Mouse (Mus musculus) midbrain, embryonic 16.5 days (tissue): ENCODE measurements around the gene Socs2. TPM values are rescaled to one million over a fixed set of nuclear protein-coding genes. Genes with fewer than 3 reads are reported as not detected.

Experiments
- ATAC-seq: fragments of 200-750 bp; cut with Nextera tagmentation; 2 replicates; pipeline ENCODE4 v1.8.0; 2017; ENCODE audit warnings: moderate TSS enrichment
- H3K27ac ChIP-seq: fragments of 300-500 bp; sonication (generic); 2 replicates; pipeline ENCODE4 v1.5.1; 2014; ENCODE audit warnings: mild to moderate bottlenecking, low read length, mixed read lengths
- H3K27me3 ChIP-seq: fragments of 300-500 bp; sonication (generic); 2 replicates; pipeline ENCODE4 v1.6.1; 2014; ENCODE audit warnings: low read depth, low read length, mixed read lengths; ENCODE audit not compliant: control insufficient read depth, insufficient read depth
- H3K36me3 ChIP-seq: fragments of 300-500 bp; sonication (generic); 2 replicates; pipeline ENCODE4 v1.6.1; 2014; ENCODE audit warnings: mild to moderate bottlenecking, low read length, moderate library complexity, mixed read lengths; ENCODE audit not compliant: control insufficient read depth, insufficient read depth
- H3K4me1 ChIP-seq: fragments of 300-500 bp; sonication (generic); 2 replicates; pipeline ENCODE4 v1.6.1; 2014; ENCODE audit warnings: mild to moderate bottlenecking, low read length, mixed read lengths; ENCODE audit not compliant: control insufficient read depth, insufficient read depth
- H3K4me2 ChIP-seq: fragments of 300-500 bp; sonication (generic); 2 replicates; pipeline ENCODE4 v1.6.1; 2014; ENCODE audit warnings: mild to moderate bottlenecking, low read length, mixed read lengths
- H3K4me3 ChIP-seq: fragments of 300-500 bp; sonication (generic); 2 replicates; pipeline ENCODE4 v1.5.1; 2014; ENCODE audit warnings: low read depth, mild to moderate bottlenecking, low read length, moderate library complexity, mixed read lengths
- H3K9ac ChIP-seq: fragments of 300-500 bp; sonication (generic); 2 replicates; pipeline ENCODE4 v1.6.1; 2014; ENCODE audit warnings: low read depth, low read length, mixed read lengths
- H3K9me3 ChIP-seq: fragments of 300-500 bp; sonication (generic); replicated peaks from 2 replicates; pipeline ENCODE4 v1.6.1; 2014; ENCODE audit warnings: mild to moderate bottlenecking, low read length, mixed read lengths; ENCODE audit not compliant: control insufficient read depth, poor library complexity, severe bottlenecking
- WGBS: fragments of 180-500 bp; shearing (Covaris S2); extraction: QIAGEN DNeasy Blood & Tissue Kit; methylation state at CpG from one replicate; pipeline ENCODE4 v1.1.7; 2014; 5-methylcytosine and 5-hydroxymethylcytosine counted together
- polyA plus RNA-seq: library from polyadenylated mRNA; unstranded; fragments of >200 nt; fragmentation: Nextera tagmentation; extraction: Ambion mirVana; gene quantifications from 2 replicates; pipeline ENCODE4 v1.2.1, GENCODE M21; 2015

Socs2 gene
- polyA plus RNA-seq, 1 experiment from 2014 or later = 122 TPM

- 86% methylated on average over 5 of the region's 5 CpGs for WGBS
- H3K27ac ChIP-seq = no peak overlapping the region
- no peaks in the 10 kb centered on the region for H3K36me3 ChIP-seq
- no peaks in the 10 kb centered on the region for H3K9me3 ChIP-seq
- no peak for ATAC-seq
- H3K4me2 ChIP-seq = no peak overlapping the region
- H3K4me1 ChIP-seq = no peaks in the 10 kb centered on the region
- H3K27me3 ChIP-seq = no peaks in the 10 kb centered on the region
- no peak overlapping the region for H3K9ac ChIP-seq
- no peak overlapping the region for H3K4me3 ChIP-seq
Measured at GRCm38 (mm10) chr10:95453282-95453681, 36.3 kb upstream of the Socs2 start.

GRCm38 (mm10) chr10:95449033-95449432 lies 32.1 kb upstream of the Socs2 start:
- no peak for ATAC-seq
- 84% methylated on average over 6 of the region's 6 CpGs for WGBS

GRCm38 (mm10) chr10:95447954-95448353 lies 31.0 kb upstream of the Socs2 start:
- ATAC-seq = no peak
- H3K4me2 ChIP-seq = no peak overlapping the region
- H3K4me3 ChIP-seq = no peak overlapping the region
- H3K9ac ChIP-seq = no peak overlapping the region
- H3K27me3 ChIP-seq = no peaks in the 10 kb centered on the region
- H3K27ac ChIP-seq = no peak overlapping the region
- H3K9me3 ChIP-seq = no peaks in the 10 kb centered on the region
- no peaks in the 10 kb centered on the region for H3K36me3 ChIP-seq
- WGBS = 96% methylated on average over 16 of the region's 16 CpGs
- no peaks in the 10 kb centered on the region for H3K4me1 ChIP-seq

More at GRCm38 (mm10) chr10:95449033-95449432, 32.1 kb upstream of the Socs2 start:
- Histone ChIP-seq H3K27ac (no peak overlapping the region), H3K36me3 (no peaks in the 10 kb centered on the region), H3K4me1 (no peaks in the 10 kb centered on the region), H3K27me3 (no peaks in the 10 kb centered on the region), H3K9me3 (no peaks in the 10 kb centered on the region), H3K9ac (no peak overlapping the region), H3K4me3 (no peak overlapping the region), H3K4me2 (no peak overlapping the region)

- Histone ChIP-seq H3K4me3 (no peak overlapping the region), H3K4me2 (no peak overlapping the region), H3K4me1 (no peaks in the 10 kb centered on the region), H3K27ac (no peak overlapping the region), H3K36me3 (no peaks in the 10 kb centered on the region), H3K27me3 (no peaks in the 10 kb centered on the region), H3K9ac (no peak overlapping the region), H3K9me3 (no peaks in the 10 kb centered on the region)
- WGBS = 88% methylated on average over 18 of the region's 18 CpGs
- no peak for ATAC-seq
Measured at GRCm38 (mm10) chr10:95445104-95446056, 28.4 kb upstream of the Socs2 start.

- H3K4me2 ChIP-seq = no peak overlapping the region
- WGBS = 80% methylated on average over 4 of the region's 4 CpGs
- H3K27me3 ChIP-seq = no peaks in the 10 kb centered on the region
- H3K9ac ChIP-seq = no peak overlapping the region
- no peak overlapping the region for H3K4me3 ChIP-seq
- no peaks in the 10 kb centered on the region for H3K9me3 ChIP-seq
- no peaks in the 10 kb centered on the region for H3K36me3 ChIP-seq
- H3K27ac ChIP-seq = no peak overlapping the region
- no peaks in the 10 kb centered on the region for H3K4me1 ChIP-seq
- ATAC-seq = no peak
Measured at GRCm38 (mm10) chr10:95442334-95442733, 25.4 kb upstream of the Socs2 start.

GRCm38 (mm10) chr10:95440566-95440965 lies 23.6 kb upstream of the Socs2 start:
- no peaks in the 10 kb centered on the region for H3K27me3 ChIP-seq
- no peaks in the 10 kb centered on the region for H3K36me3 ChIP-seq
- no peak overlapping the region for H3K4me3 ChIP-seq
- no peaks in the 10 kb centered on the region for H3K4me1 ChIP-seq
- no peak overlapping the region for H3K4me2 ChIP-seq
- no peak for ATAC-seq
- H3K27ac ChIP-seq = no peak overlapping the region
- no peak overlapping the region for H3K9ac ChIP-seq
- H3K9me3 ChIP-seq = no peaks in the 10 kb centered on the region
- WGBS = 53% methylated on average over 2 of the region's 2 CpGs

GRCm38 (mm10) chr10:95439718-95440339 lies 22.8 kb upstream of the Socs2 start:
- Histone ChIP-seq H3K27me3 (no peaks in the 10 kb centered on the region), H3K27ac (no peak overlapping the region)
- ATAC-seq = no peak

GRCm38 (mm10) chr10:95438941-95439340 lies 22.0 kb upstream of the Socs2 start:
- no peak for ATAC-seq
- Histone ChIP-seq H3K4me1 (no peaks in the 10 kb centered on the region), H3K36me3 (no peaks in the 10 kb centered on the region), H3K9ac (no peak overlapping the region), H3K4me2 (no peak overlapping the region), H3K27ac (no peak overlapping the region), H3K9me3 (no peaks in the 10 kb centered on the region), H3K27me3 (no peaks in the 10 kb centered on the region), H3K4me3 (no peak overlapping the region)
- 85% methylated on average over 11 of the region's 11 CpGs for WGBS

More at GRCm38 (mm10) chr10:95439718-95440339, 22.8 kb upstream of the Socs2 start:
- WGBS = 92% methylated on average over 10 of the region's 10 CpGs
- Histone ChIP-seq H3K36me3 (no peaks in the 10 kb centered on the region), H3K4me3 (no peak overlapping the region), H3K4me2 (no peak overlapping the region), H3K4me1 (no peaks in the 10 kb centered on the region), H3K9me3 (no peaks in the 10 kb centered on the region), H3K9ac (no peak overlapping the region)

- Histone ChIP-seq H3K27ac (no peak overlapping the region), H3K9me3 (no peaks in the 10 kb centered on the region), H3K36me3 (no peaks in the 10 kb centered on the region), H3K27me3 (no peaks in the 10 kb centered on the region), H3K4me1 (no peaks in the 10 kb centered on the region), H3K4me3 (no peak overlapping the region), H3K9ac (no peak overlapping the region), H3K4me2 (no peak overlapping the region)
- ATAC-seq = no peak
- WGBS = 90% methylated on average over 10 of the region's 10 CpGs
Measured at GRCm38 (mm10) chr10:95430271-95430670, 13.3 kb upstream of the Socs2 start.
